Mouse (Mus musculus) ES-E14 (cell line): ENCODE data around the gene Sfta2. TPM values are rescaled to one million over a fixed set of nuclear protein-coding genes. Genes with fewer than 3 reads are reported as not detected.

Experiments used
- DNase-seq: peaks from one replicate; pipeline ENCODE4 v3.0.0-alpha.2; 2013; ENCODE audit warnings: low read depth, low spot score
- H3K27ac ChIP-seq: 2 replicates; pipeline ENCODE4 v1.5.1; 2012; ENCODE audit warnings: low read depth, mild to moderate bottlenecking, low read length, moderate library complexity, mixed read lengths; ENCODE audit not compliant: poor library complexity, insufficient read depth, severe bottlenecking
- H3K36me3 ChIP-seq: 2 replicates; pipeline ENCODE4 v1.6.1; 2012; ENCODE audit warnings: mild to moderate bottlenecking, low read length, moderate library complexity, mixed read lengths; ENCODE audit not compliant: control insufficient read depth, poor library complexity, insufficient read depth, severe bottlenecking
- H3K4me1 ChIP-seq, 2 experiments: fragments of 150-350 bp in 1 of 2; sonication (generic) in 1 of 2; 2 replicates each; pipeline ENCODE4 v1.6.1; 2012; ENCODE audit warnings: low read length in 2 of 2, mild to moderate bottlenecking in 1 of 2, mixed read lengths in 1 of 2; ENCODE audit not compliant: control insufficient read depth in 2 of 2, insufficient read depth in 2 of 2, poor library complexity in 1 of 2
- H3K4me3 ChIP-seq, 2 experiments: fragments of 150-350 bp in 1 of 2; sonication (generic) in 1 of 2; 2 replicates each; pipeline ENCODE4 v1.5.1; 2012; ENCODE audit warnings: low read length in 2 of 2, low read depth in 1 of 2, mild to moderate bottlenecking in 1 of 2, mixed read lengths in 1 of 2; ENCODE audit not compliant: insufficient read depth in 1 of 2, poor library complexity in 1 of 2, severe bottlenecking in 1 of 2
- H3K9ac ChIP-seq: 2 replicates; pipeline ENCODE4 v1.6.1; 2012; ENCODE audit warnings: low read depth, mild to moderate bottlenecking, low read length, mixed read lengths; ENCODE audit not compliant: poor library complexity, insufficient read depth, severe bottlenecking
- H3K9me3 ChIP-seq: fragments of 150-350 bp; sonication (generic); 2 replicates; pipeline ENCODE4 v1.6.1; 2012; ENCODE audit warnings: low read depth, mild to moderate bottlenecking, low read length; ENCODE audit not compliant: control insufficient read depth, insufficient read depth
- CHD2 ChIP-seq: IDR thresholded peaks from 2 replicates; pipeline ENCODE4 v1.6.1; 2014; ENCODE audit warnings: mild to moderate bottlenecking, low read depth, low read length, inconsistent platforms
- HCFC1 ChIP-seq: IDR thresholded peaks from 2 replicates; pipeline ENCODE4 v1.6.1; 2012; ENCODE audit warnings: low read length, inconsistent platforms, borderline replicate concordance; ENCODE audit not compliant: insufficient read depth
- MAFK ChIP-seq: IDR thresholded peaks from 2 replicates; pipeline ENCODE4 v1.6.1; 2014; ENCODE audit warnings: mild to moderate bottlenecking, low read depth, low read length, inconsistent platforms; ENCODE audit not compliant: insufficient read depth
- ZC3H11A ChIP-seq: IDR thresholded peaks from 2 replicates; pipeline ENCODE4 v1.6.1; 2012; ENCODE audit warnings: low read depth, mild to moderate bottlenecking, inconsistent platforms, low read length, borderline replicate concordance
- ZNF384 ChIP-seq: IDR thresholded peaks from 2 replicates; pipeline ENCODE4 v1.6.1; 2012; ENCODE audit warnings: low read depth, low read length, inconsistent platforms
- in situ Hi-C, 2 experiments: fragments of 600-800 bp; cut with MboI; formaldehyde crosslinking; loops; one replicate each; pipeline ENCODE4 v1.15.1; 2025; ENCODE audit warnings: low sequenced_read_pairs in 2 of 2, inconsistent platforms in 1 of 2; ENCODE audit not compliant: unreplicated experiment in 2 of 2
- total RNA-seq: library from RNA; depleted of rRNA; stranded (reverse); fragments of 300-350 nt; gene quantifications from 2 replicates; pipeline ENCODE4 v1.2.3, GENCODE M21; 2012

Sfta2 gene
- total RNA-seq, 1 experiment = not detected

DNA sequence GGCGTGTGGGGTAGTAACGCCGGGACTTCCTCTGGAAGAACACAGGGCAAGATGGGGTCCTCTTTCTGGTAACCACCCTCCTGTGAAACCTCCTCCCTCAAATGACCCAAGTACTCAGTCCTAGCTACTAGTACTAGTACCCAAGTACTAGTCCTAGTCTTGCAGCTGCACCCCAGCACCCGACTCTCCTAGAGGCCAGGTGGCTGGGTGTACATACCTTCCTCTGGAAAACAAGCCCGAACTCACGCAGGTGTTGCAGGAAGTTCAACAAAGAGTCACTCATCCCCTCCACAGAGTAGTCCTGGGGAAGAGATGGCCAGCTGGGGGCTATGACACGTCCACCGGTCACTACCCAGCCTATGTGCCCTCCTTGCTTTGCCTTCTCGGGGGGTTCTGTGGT lies 68.4 kb downstream of the Sfta2 start:
- Histone ChIP-seq H3K27ac (no peak overlapping the region), H3K9ac (no peak overlapping the region; the same call in 1 of the 2 replicates), H3K36me3 (peaks cover 26% of the 10 kb centered on the region; the same call in 1 of the 2 replicates), H3K4me3 (no peak overlapping the region), H3K9me3 (no peaks in the 10 kb centered on the region), H3K4me1 (peaks cover 0 to 9% of the 10 kb centered on the region in 2 experiments; a peak in 1 of 4 replicates)
- TF ChIP-seq MAFK = no peak
- TF ChIP-seq ZC3H11A = no peak
- no peak for TF ChIP-seq HCFC1
- in situ Hi-C loops = no loop called here
- no peak for DNase-seq

GRCm38 (mm10) chr17:35671846-35672245 lies 70.5 kb downstream of the Sfta2 start:
- H3K9ac ChIP-seq = no peak overlapping the region
- H3K4me1 ChIP-seq = no peaks in the 10 kb centered on the region; a peak in 1 of 4 replicates
- peaks cover 23% of the 10 kb centered on the region; the same call in 1 of the 2 replicates for H3K36me3 ChIP-seq
- no peak overlapping the region for H3K27ac ChIP-seq
- H3K4me3 ChIP-seq = no peak overlapping the region
- no peak for DNase-seq
- H3K9me3 ChIP-seq = no peaks in the 10 kb centered on the region
- in situ Hi-C loops = no loop called here
- TF ChIP-seq ZC3H11A (no peak), CHD2 (no peak), ZNF384 (no peak), HCFC1 (no peak), MAFK (no peak)

- H3K9ac ChIP-seq = no peak overlapping the region
- no peak overlapping the region for H3K27ac ChIP-seq
- H3K4me3 ChIP-seq = 0 out of 4 replicates have a peak overlapping the region, but pooled peaks of 1 of the 2 experiments have one; percentile 88
- no peaks in the 10 kb centered on the region; a peak in 1 of 4 replicates for H3K4me1 ChIP-seq
- TF ChIP-seq HCFC1 (no peak), MAFK (no peak), CHD2 (no peak), ZNF384 (no peak)
- no peaks in the 10 kb centered on the region for H3K9me3 ChIP-seq
- no peak for DNase-seq
- peaks cover 23% of the 10 kb centered on the region; the same call in 1 of the 2 replicates for H3K36me3 ChIP-seq
- in situ Hi-C loops = no loop called here
Measured at GRCm38 (mm10) chr17:35672527-35672926, 71.2 kb downstream of the Sfta2 start.

DNA sequence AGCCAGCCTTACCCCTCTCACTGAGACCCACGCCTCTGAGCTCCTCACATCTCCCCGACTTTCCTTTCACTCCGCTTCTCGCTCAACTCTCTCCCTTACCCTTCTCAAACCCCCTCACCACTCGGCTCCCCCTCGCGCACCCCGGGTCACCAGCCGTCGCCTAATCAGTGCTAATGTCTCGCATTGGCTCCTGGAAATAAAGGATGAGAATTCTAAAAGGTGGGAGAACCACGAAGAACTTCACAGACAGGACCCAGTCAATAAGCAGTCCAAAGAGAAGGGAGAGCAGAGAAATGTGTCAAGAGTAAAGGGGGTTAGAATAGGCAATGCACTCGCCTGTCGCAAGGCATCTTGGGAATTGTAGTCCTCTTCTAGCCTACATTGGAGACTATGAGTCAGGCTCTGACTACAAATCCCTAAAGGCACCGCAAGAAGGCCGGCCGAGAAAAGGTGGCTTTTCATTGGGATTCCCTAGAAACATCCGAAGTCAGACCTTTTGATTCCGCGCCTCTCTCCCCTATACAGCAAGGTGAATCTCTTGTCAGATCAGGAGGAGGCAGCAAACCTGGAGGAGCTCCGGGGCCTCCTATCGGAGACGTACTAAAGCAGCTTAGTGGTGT lies 72.2 kb downstream of the Sfta2 start, which contains the start of gene Gtf2h4:
Gtf2h4 (minus strand) TSS at position 324 of the 620 bp plus-strand sequence.
- in situ Hi-C loops = no loop called here
- peaks cover 21% of the 10 kb centered on the region; the same call in 1 of the 2 replicates for H3K36me3 ChIP-seq
- no peak for TF ChIP-seq ZNF384
- no peak for TF ChIP-seq ZC3H11A
- TF ChIP-seq MAFK = no peak
- peak; percentile 95 for TF ChIP-seq HCFC1
- TF ChIP-seq CHD2 = peak; percentile 66; the same call in 1 of the 2 replicates
- H3K4me3 ChIP-seq = peak within 1 kb of the TSS; percentile 88 to 89
- no peak within 1 kb of the TSS for H3K27ac ChIP-seq
- no peaks in the 10 kb centered on the region for H3K9me3 ChIP-seq
- peak; percentile 93 for DNase-seq
- peak within 1 kb of the TSS; percentile 86 for H3K9ac ChIP-seq
- no peaks in the 10 kb centered on the region; a peak in 1 of 4 replicates for H3K4me1 ChIP-seq
